Mouse (Mus musculus) intestine, embryonic 14.5 days (tissue): ENCODE measurements around the gene Phykpl. TPM values are rescaled to one million over a fixed set of nuclear protein-coding genes. Genes with fewer than 3 reads are reported as not detected.

Experiments used
- ATAC-seq: fragments of 200-750 bp; cut with Nextera tagmentation; replicated peaks from 2 replicates; pipeline ENCODE4 v1.8.0; 2017; ENCODE audit warnings: low read depth, moderate number of reproducible peaks, moderate TSS enrichment, moderate library complexity; ENCODE audit not compliant: low FRiP score, low TSS enrichment
- DNase-seq: peaks from one replicate; pipeline ENCODE4 v3.0.0-alpha.2; 2018; ENCODE audit warnings: low spot score
- H3K27ac ChIP-seq: fragments of 300-500 bp; sonication (generic); 2 replicates; pipeline ENCODE4 v1.5.1; 2014; ENCODE audit warnings: low read depth, mild to moderate bottlenecking, control low read depth
- H3K27me3 ChIP-seq: fragments of 300-500 bp; sonication (generic); replicated peaks from 2 replicates; pipeline ENCODE4 v1.6.1; 2014; ENCODE audit warnings: low read length, control low read depth; ENCODE audit not compliant: control insufficient read depth, insufficient read depth
- H3K36me3 ChIP-seq: fragments of 300-500 bp; sonication (generic); 2 replicates; pipeline ENCODE4 v1.6.1; 2014; ENCODE audit warnings: low read length, control low read depth; ENCODE audit not compliant: control insufficient read depth, insufficient read depth
- H3K4me1 ChIP-seq: fragments of 300-500 bp; sonication (generic); replicated peaks from 2 replicates; pipeline ENCODE4 v1.6.1; 2014; ENCODE audit warnings: low read length, control low read depth, mixed read lengths; ENCODE audit not compliant: control insufficient read depth, insufficient read depth
- H3K4me2 ChIP-seq: fragments of 300-500 bp; sonication (generic); 2 replicates; pipeline ENCODE4 v1.6.1; 2014; ENCODE audit warnings: low read length
- H3K4me3 ChIP-seq: fragments of 300-500 bp; sonication (generic); 2 replicates; pipeline ENCODE4 v1.5.1; 2014; ENCODE audit warnings: low read depth, low read length, control low read depth, mixed read lengths
- H3K9ac ChIP-seq: fragments of 300-500 bp; sonication (generic); 2 replicates; pipeline ENCODE4 v1.6.1; 2014; ENCODE audit warnings: mild to moderate bottlenecking, low read length
- H3K9me3 ChIP-seq: fragments of 300-500 bp; sonication (generic); 2 replicates; pipeline ENCODE4 v1.6.1; 2016; ENCODE audit warnings: low read length, control low read depth; ENCODE audit not compliant: control insufficient read depth
- WGBS: fragments of 180-500 bp; shearing (Covaris S2); extraction: QIAGEN DNeasy Blood & Tissue Kit; methylation state at CpG from one replicate; pipeline ENCODE4 v1.1.7; 2014; 5-methylcytosine and 5-hydroxymethylcytosine counted together
- polyA plus RNA-seq: library from polyadenylated mRNA; unstranded; fragments of >200 nt; fragmentation: Nextera tagmentation; extraction: Ambion mirVana; gene quantifications from 2 replicates; pipeline ENCODE4 v1.2.1, GENCODE M21; 2014

Gene Phykpl
- polyA plus RNA-seq, 1 experiment from 2014 or later: 22.8 TPM

GRCm38 (mm10) chr11:51646751-51647667, 62.5 kb downstream of the Phykpl start:
- Histone ChIP-seq H3K36me3 (peaks cover 27% of the 10 kb centered on the region; the same call in 1 of the 2 replicates), H3K9ac (no peak overlapping the region), H3K27ac (peak overlapping the region; percentile 51; the same call in 1 of the 2 replicates), H3K27me3 (no peaks in the 10 kb centered on the region), H3K9me3 (no peaks in the 10 kb centered on the region), H3K4me3 (no peak overlapping the region), H3K4me1 (peaks cover 19% of the 10 kb centered on the region; the same call in 1 of the 2 replicates), H3K4me2 (peak overlapping the region; percentile 14; the same call in 1 of the 2 replicates)
- 59% methylated on average over 15 of the region's 15 CpGs for WGBS
- ATAC-seq (no peak), DNase-seq (no peak)

GRCm38 (mm10) chr11:51648566-51648965, 64.0 kb downstream of the Phykpl start:
- Histone ChIP-seq H3K27ac (peak overlapping the region; percentile 6; the same call in 1 of the 2 replicates), H3K27me3 (no peaks in the 10 kb centered on the region), H3K36me3 (peaks cover 20% of the 10 kb centered on the region; the same call in 1 of the 2 replicates), H3K9me3 (no peaks in the 10 kb centered on the region), H3K4me1 (peaks cover 19% of the 10 kb centered on the region; the same call in 1 of the 2 replicates), H3K4me2 (peak overlapping the region; percentile 96), H3K4me3 (no peak overlapping the region), H3K9ac (peak overlapping the region; percentile 20; the same call in 1 of the 2 replicates)
- WGBS: 33% methylated on average over 3 of the region's 3 CpGs
- ATAC-seq (no peak), DNase-seq (no peak)

- H3K4me2 ChIP-seq: peak overlapping the region; percentile 96
- peak overlapping the region; percentile 66 for H3K4me3 ChIP-seq
- ATAC-seq (no peak), DNase-seq (no peak)
- peaks cover 19% of the 10 kb centered on the region; the same call in 1 of the 2 replicates for H3K4me1 ChIP-seq
- peak overlapping the region; percentile 71 for H3K9ac ChIP-seq
- WGBS: 39% methylated on average over 11 of the region's 11 CpGs
- H3K9me3 ChIP-seq: no peaks in the 10 kb centered on the region
- H3K27ac ChIP-seq: peak overlapping the region; percentile 6; the same call in 1 of the 2 replicates
- H3K36me3 ChIP-seq: peaks cover 13% of the 10 kb centered on the region; the same call in 1 of the 2 replicates
- H3K27me3 ChIP-seq: no peaks in the 10 kb centered on the region
These were observed 64.7 kb downstream of the Phykpl start for GRCm38 (mm10) chr11:51649111-51649888.

GRCm38 (mm10) chr11:51649889-51650199, 65.3 kb downstream of the Phykpl start:
- 0 out of 2 replicates have a peak overlapping the region, but pooled peaks have one; percentile 77 for H3K27ac ChIP-seq
- H3K4me1 ChIP-seq: peaks cover 19% of the 10 kb centered on the region; the same call in 1 of the 2 replicates
- DNase-seq (peak; percentile 67), ATAC-seq (no peak)
- WGBS: 5% methylated on average over 7 of the region's 7 CpGs
- H3K4me3 ChIP-seq: peak overlapping the region; percentile 66
- H3K9me3 ChIP-seq: no peaks in the 10 kb centered on the region
- H3K9ac ChIP-seq: peak overlapping the region; percentile 71
- no peaks in the 10 kb centered on the region for H3K27me3 ChIP-seq
- 0 out of 2 replicates have a peak, but pooled peaks cover 7% of the 10 kb centered on the region for H3K36me3 ChIP-seq
- peak overlapping the region; percentile 96 for H3K4me2 ChIP-seq

GRCm38 (mm10) chr11:51650261-51650660, 65.7 kb downstream of the Phykpl start:
- H3K4me1 ChIP-seq: peaks cover 19% of the 10 kb centered on the region; the same call in 1 of the 2 replicates
- under 1% methylated on average over 30 of the region's 30 CpGs for WGBS
- H3K4me3 ChIP-seq: peak overlapping the region; percentile 66
- H3K9me3 ChIP-seq: no peaks in the 10 kb centered on the region
- H3K4me2 ChIP-seq: peak overlapping the region; percentile 96
- no peak for DNase-seq
- peak overlapping the region; percentile 77 for H3K27ac ChIP-seq
- peak; percentile 32; the same call in 1 of the 2 replicates for ATAC-seq
- 0 out of 2 replicates have a peak, but pooled peaks cover 5% of the 10 kb centered on the region for H3K36me3 ChIP-seq
- H3K9ac ChIP-seq: peak overlapping the region; percentile 71
- H3K27me3 ChIP-seq: no peaks in the 10 kb centered on the region

GRCm38 (mm10) chr11:51650691-51651515, 66.3 kb downstream of the Phykpl start, which contains the start of the genes N4bp3 and D930048N14Rik:
N4bp3 (minus strand) TSS chr11:51650842.
D930048N14Rik (plus strand) TSS chr11:51650954.
- no peaks in the 10 kb centered on the region for H3K27me3 ChIP-seq
- H3K4me3 ChIP-seq: peak within 1 kb of the TSS; percentile 66
- peak; percentile 87 for DNase-seq
- peak; percentile 83 for ATAC-seq
- H3K9me3 ChIP-seq: no peaks in the 10 kb centered on the region
- H3K9ac ChIP-seq: peak within 1 kb of the TSS; percentile 71
- peak within 1 kb of the TSS; percentile 77 for H3K27ac ChIP-seq
- H3K4me1 ChIP-seq: peaks cover 19% of the 10 kb centered on the region; the same call in 1 of the 2 replicates
- WGBS: 1% methylated on average over 65 of the region's 70 CpGs
- peak within 1 kb of the TSS; percentile 96 for H3K4me2 ChIP-seq
- H3K36me3 ChIP-seq: no peaks in the 10 kb centered on the region

- H3K27ac ChIP-seq: no peak overlapping the region
These were observed 68.4 kb downstream of the Phykpl start for GRCm38 (mm10) chr11:51652889-51653418.

More at GRCm38 (mm10) chr11:51652889-51653418, 68.4 kb downstream of the Phykpl start:
- H3K4me1 ChIP-seq: peaks cover 15% of the 10 kb centered on the region; the same call in 1 of the 2 replicates
- H3K27me3 ChIP-seq: no peaks in the 10 kb centered on the region
- no peaks in the 10 kb centered on the region for H3K9me3 ChIP-seq
- no peak overlapping the region for H3K4me3 ChIP-seq
- H3K4me2 ChIP-seq: no peak overlapping the region
- ATAC-seq (no peak), DNase-seq (no peak)
- WGBS: 91% methylated on average over 4 of the region's 4 CpGs
- H3K36me3 ChIP-seq: no peaks in the 10 kb centered on the region
- no peak overlapping the region for H3K9ac ChIP-seq
